Mouse (Mus musculus) kidney, embryonic 16.5 days (tissue): ENCODE results near the gene Asphd2. TPM values are rescaled to one million over a fixed set of nuclear protein-coding genes. Genes with fewer than 3 reads are reported as not detected.

Source experiments
- ATAC-seq: fragments of 200-750 bp; cut with Nextera tagmentation; 2 replicates; pipeline ENCODE4 v1.8.0; 2017; ENCODE audit warnings: moderate TSS enrichment; ENCODE audit not compliant: low FRiP score, low TSS enrichment
- H3K27ac ChIP-seq: fragments of 300-500 bp; sonication (generic); 2 replicates; pipeline ENCODE4 v1.5.1; 2014; ENCODE audit warnings: low read length
- H3K27me3 ChIP-seq: fragments of 300-500 bp; sonication (generic); 2 replicates; pipeline ENCODE4 v1.6.1; 2014; ENCODE audit warnings: low read length, control low read depth, mixed read lengths; ENCODE audit not compliant: insufficient read depth
- H3K36me3 ChIP-seq: fragments of 300-500 bp; sonication (generic); 2 replicates; pipeline ENCODE4 v1.6.1; 2014; ENCODE audit warnings: low read length, control low read depth, mixed read lengths; ENCODE audit not compliant: insufficient read depth
- H3K4me1 ChIP-seq: fragments of 300-500 bp; sonication (generic); 2 replicates; pipeline ENCODE4 v1.6.1; 2014; ENCODE audit warnings: low read length, control low read depth, mixed read lengths; ENCODE audit not compliant: insufficient read depth
- H3K4me2 ChIP-seq: fragments of 300-500 bp; sonication (generic); replicated peaks from 2 replicates; pipeline ENCODE4 v1.6.1; 2014; ENCODE audit warnings: low read depth, low read length
- H3K4me3 ChIP-seq: fragments of 300-500 bp; sonication (generic); 2 replicates; pipeline ENCODE4 v1.5.1; 2014; ENCODE audit warnings: mild to moderate bottlenecking, low read length
- H3K9ac ChIP-seq: fragments of 300-500 bp; sonication (generic); replicated peaks from 2 replicates; pipeline ENCODE4 v1.6.1; 2014; ENCODE audit warnings: low read length
- H3K9me3 ChIP-seq: fragments of 300-500 bp; sonication (generic); 2 replicates; pipeline ENCODE4 v1.6.1; 2016; ENCODE audit warnings: low read length, control low read depth
- WGBS: fragments of 180-500 bp; shearing (Covaris S2); extraction: QIAGEN DNeasy Blood & Tissue Kit; methylation state at CpG from one replicate; pipeline ENCODE4 v1.1.7; 2014; 5-methylcytosine and 5-hydroxymethylcytosine counted together
- polyA plus RNA-seq: library from polyadenylated mRNA; unstranded; fragments of >200 nt; fragmentation: Nextera tagmentation; extraction: Ambion mirVana; gene quantifications from 2 replicates; pipeline ENCODE4 v1.2.1, GENCODE M21; 2015

Gene Asphd2
- polyA plus RNA-seq, 1 experiment from 2014 or later, result 4.9 TPM

GRCm38 (mm10) chr5:112343205-112343595 is 51.5 kb downstream of the Asphd2 start:
- Histone ChIP-seq H3K27me3 (no peaks in the 10 kb centered on the region), H3K4me3 (peak overlapping the region; percentile 90), H3K36me3 (peaks cover 11% of the 10 kb centered on the region), H3K27ac (0 out of 2 replicates have a peak overlapping the region, but pooled peaks have one; percentile 10), H3K9me3 (no peaks in the 10 kb centered on the region), H3K4me2 (peak overlapping the region; percentile 82), H3K9ac (peak overlapping the region; percentile 91), H3K4me1 (peaks cover 22% of the 10 kb centered on the region)
- ATAC-seq, result peak; percentile 72
- 0% methylated on average over 24 of the region's 24 CpGs for WGBS

- H3K9ac ChIP-seq, result peak within 1 kb of the TSS; percentile 91
- H3K4me3 ChIP-seq, result peak within 1 kb of the TSS; percentile 90
- peak within 1 kb of the TSS; percentile 82 for H3K4me2 ChIP-seq
- H3K9me3 ChIP-seq, result no peaks in the 10 kb centered on the region
- peaks cover 22% of the 10 kb centered on the region for H3K4me1 ChIP-seq
- H3K27me3 ChIP-seq, result no peaks in the 10 kb centered on the region
- H3K27ac ChIP-seq, result 0 out of 2 replicates have a peak within 1 kb of the TSS, but pooled peaks have one; percentile 10
- ATAC-seq, result peak; percentile 40; the same call in 1 of the 2 replicates
- WGBS, result 1% methylated on average over 61 of the region's 64 CpGs
- peaks cover 17% of the 10 kb centered on the region for H3K36me3 ChIP-seq
Measured at GRCm38 (mm10) chr5:112342463-112343204, 52.0 kb downstream of the Asphd2 start, which contains the start of the genes Srrd and Hps4. TSS of gene Srrd (minus strand) at chr5:112343040. TSS of gene Hps4 (plus strand) at chr5:112343083.

GRCm38 (mm10) chr5:112339215-112339614 is 55.5 kb downstream of the Asphd2 start:
- H3K9ac ChIP-seq, result no peak overlapping the region
- 63% methylated on average over 7 of the region's 7 CpGs for WGBS
- H3K36me3 ChIP-seq, result peaks cover 51% of the 10 kb centered on the region
- H3K4me3 ChIP-seq, result no peak overlapping the region
- H3K9me3 ChIP-seq, result no peaks in the 10 kb centered on the region
- no peak for ATAC-seq
- H3K4me2 ChIP-seq, result no peak overlapping the region
- peaks cover 19% of the 10 kb centered on the region for H3K4me1 ChIP-seq
- no peaks in the 10 kb centered on the region for H3K27me3 ChIP-seq
- H3K27ac ChIP-seq, result no peak overlapping the region

GRCm38 (mm10) chr5:112337004-112337403 is 57.7 kb downstream of the Asphd2 start:
- no peak for ATAC-seq
- Histone ChIP-seq H3K27ac (no peak overlapping the region), H3K4me1 (peaks cover 5% of the 10 kb centered on the region), H3K9me3 (no peaks in the 10 kb centered on the region), H3K36me3 (peaks cover 73% of the 10 kb centered on the region), H3K9ac (no peak overlapping the region), H3K4me2 (no peak overlapping the region), H3K4me3 (no peak overlapping the region), H3K27me3 (no peaks in the 10 kb centered on the region)
- 95% methylated on average over 22 of the region's 22 CpGs for WGBS

GRCm38 (mm10) chr5:112335473-112335872 is 59.2 kb downstream of the Asphd2 start:
- no peak overlapping the region for H3K4me3 ChIP-seq
- H3K27me3 ChIP-seq, result no peaks in the 10 kb centered on the region
- no peaks in the 10 kb centered on the region for H3K4me1 ChIP-seq
- WGBS, result 22% methylated on average over 2 of the region's 2 CpGs
- no peaks in the 10 kb centered on the region for H3K9me3 ChIP-seq
- ATAC-seq, result no peak
- H3K9ac ChIP-seq, result no peak overlapping the region
- H3K36me3 ChIP-seq, result peaks cover 86% of the 10 kb centered on the region
- no peak overlapping the region for H3K27ac ChIP-seq
- H3K4me2 ChIP-seq, result no peak overlapping the region

Other genes starting within 250 kb of the Asphd2 start
- gene Cryba4, start 142.3 kb downstream of the Asphd2 start, polyA plus RNA-seq, result 0.58 and 0.81 TPM in 2 replicates
- gene Crybb1, start 139.1 kb downstream of the Asphd2 start, polyA plus RNA-seq, result 2.7 and 4.0 TPM in 2 replicates
- gene Tpst2, start 118.2 kb downstream of the Asphd2 start, polyA plus RNA-seq, result 65.8 and 68.7 TPM in 2 replicates
- gene Tfip11, start 68.5 kb downstream of the Asphd2 start, polyA plus RNA-seq, result 36.7 and 37.8 TPM in 2 replicates
- gene Srrd, start 51.8 kb downstream of the Asphd2 start, polyA plus RNA-seq, result 44.8 and 47.0 TPM in 2 replicates
- 36.8 TPM in 2 replicates for gene Hps4, start 51.8 kb downstream of the Asphd2 start, polyA plus RNA-seq
- 0.20 and 0.30 TPM in 2 replicates for gene Gm6583, start 38.8 kb downstream of the Asphd2 start, polyA plus RNA-seq
- not detected in 2 replicates for gene Gm6588, start 54.6 kb upstream of the Asphd2 start, polyA plus RNA-seq
- gene Sez6l, start 182.3 kb upstream of the Asphd2 start, polyA plus RNA-seq, result 0.76 and 0.89 TPM in 2 replicates